Mouse (Mus musculus) cortical plate, adult 2 months (tissue): ENCODE data around the gene Zbtb20.

Experiments used
- CTCF ChIP-seq: fragments of 200-500 bp; IDR thresholded peaks from 2 replicates; pipeline ENCODE4 v1.5.1; 2011; ENCODE audit warnings: mild to moderate bottlenecking, control low read depth, low read length; ENCODE audit not compliant: insufficient read depth; ENCODE audit errors: extremely low read depth
- POLR2A ChIP-seq: fragments of 200-500 bp; IDR thresholded peaks from 2 replicates; pipeline ENCODE4 v1.6.1; 2011; ENCODE audit warnings: mild to moderate bottlenecking, low read length, control low read depth; ENCODE audit not compliant: insufficient read depth; ENCODE audit errors: extremely low read depth

- TF ChIP-seq CTCF: no peak
- TF ChIP-seq POLR2A: no peak
Measured at GRCm38 (mm10) chr16:43328221-43328620, 452.5 kb downstream of the Zbtb20 start.
